Comparison of ENCODE assay signal across 9 mouse cellular contexts in genomic region chr4:137476065-137476760, GRCm38 (mm10). TPM values are rescaled to one million over a fixed set of nuclear protein-coding genes. Genes with fewer than 3 reads are reported as not detected.
DNase-seq lines count a peak whose midpoint lies in the region; ATAC-seq and TF ChIP-seq lines count a peak whose summit lies in the region.
"Had no signal": no experiment of that assay in that cellular context is flagged by ENCODE, and none has a peak within 500 bp of the region (broad histone marks: within the 10 kb centered on the region; RNA-seq: fewer than 3 reads in every experiment).

No protein-coding gene starts in this region.

- no peak for DNase-seq in spleen, adult 2 months (ENCODE audit: low read depth in 1 of 2, low spot score in 2 of 2)
- DNase-seq in spleen, adult 18-20 months, result no peak
- DNase-seq in frontal cortex, postnatal 36 days (ENCODE audit: low spot score in 2 of 2), result peak; percentile 35 to 50
- DNase-seq in hindbrain, embryonic 11.5 days (ENCODE audit: low spot score), result peak; percentile 36
- peak; percentile 56 to 60 for DNase-seq in left cerebral cortex, postnatal 36 days (ENCODE audit: low spot score in 2 of 2)
- DNase-seq in right cerebral cortex, postnatal 36 days (ENCODE audit: low spot score in 2 of 2), result peak; percentile 22 to 36
- DNase-seq in cerebellum, postnatal 36 days, result no peak
- DNase-seq in cerebellum, adult 9-11 months, result no peak

- no peak for ATAC-seq in hindbrain, embryonic 11.5 days (ENCODE audit: low FRiP score)

- no peaks in the 10 kb centered on the region for H3K27me3 ChIP-seq in spleen, adult 2 months (ENCODE audit: control insufficient read depth, insufficient read depth, low read length)
- no peaks in the 10 kb centered on the region for H3K27me3 ChIP-seq in hindbrain, embryonic 11.5 days (ENCODE audit: control insufficient read depth, insufficient read depth, low read length)

- H3K4me3 ChIP-seq in spleen, adult 2 months (ENCODE audit: extremely low read depth, insufficient read depth, insufficient read length), result no peak overlapping the region
- H3K4me3 ChIP-seq in hindbrain, embryonic 11.5 days (ENCODE audit: low read depth, low read length), result no peak overlapping the region

- 0 out of 2 replicates have a peak overlapping the region, but pooled peaks have one; percentile 21 for H3K4me2 ChIP-seq in hindbrain, embryonic 11.5 days (replicated peaks; ENCODE audit: low read depth, low read length)

- H3K9me3 ChIP-seq in hindbrain, embryonic 11.5 days (ENCODE audit: control insufficient read depth, low read length), result no peaks in the 10 kb centered on the region

- no peak overlapping the region for H3K9ac ChIP-seq in hindbrain, embryonic 11.5 days (ENCODE audit: low read depth, low read length)

- intact Hi-C loops in left cerebral cortex, postnatal 36 days (cut with DNase I), result no loop called here

- no peaks in the 10 kb centered on the region for H3K4me1 ChIP-seq in spleen, adult 2 months (ENCODE audit: control insufficient read depth, insufficient read depth, insufficient read length)
- peaks cover 22% of the 10 kb centered on the region for H3K4me1 ChIP-seq in hindbrain, embryonic 11.5 days (replicated peaks; ENCODE audit: control insufficient read depth, insufficient read depth, low read length)

- 66% methylated on average over 10 of the region's 10 CpGs for WGBS in spleen, adult 2 months
- WGBS in hindbrain, embryonic 11.5 days, result 32% methylated on average over 10 of the region's 10 CpGs

- TF ChIP-seq CTCF in spleen, adult 2 months (IDR thresholded peaks at IDR 0.05; ENCODE audit: extremely low read depth, insufficient read depth, insufficient read length, insufficient replicate concordance), result no peak

- H3K36me3 ChIP-seq in spleen, adult 2 months (ENCODE audit: control insufficient read depth, insufficient read depth, low read length), result no peaks in the 10 kb centered on the region
- H3K36me3 ChIP-seq in hindbrain, embryonic 11.5 days (ENCODE audit: control insufficient read depth, insufficient read depth, low read length), result no peaks in the 10 kb centered on the region

- 0 out of 2 replicates have a peak overlapping the region, but pooled peaks have one; percentile 21 for H3K27ac ChIP-seq in spleen, adult 2 months (ENCODE audit: insufficient read depth, low read length)
- H3K27ac ChIP-seq in hindbrain, embryonic 11.5 days (ENCODE audit: low read depth, low read length), result no peak overlapping the region

- no peak for TF ChIP-seq POLR2A in spleen, adult 2 months (IDR thresholded peaks at IDR 0.05; ENCODE audit: low read depth, low read length)

RNA-seq across cellular contexts. Expression of gene Hspg2, which starts 7.6 kb away (rescaled TPM):
- 24.4 and 27.0 TPM in 2 replicates for polyA plus RNA-seq in spleen, adult 2 months (2012; rRNA removed)
- 14.7 and 18.1 TPM in 2 replicates for polyA plus RNA-seq in hindbrain, embryonic 11.5 days (2014; fragmentation: Nextera tagmentation; extraction: Ambion mirVana)
- 1 to 10 TPM; 5.7 to 7.7 TPM for total RNA-seq in left cerebral cortex, postnatal 36 days (2021)

RNA-seq across cellular contexts. Expression of gene 1700013G24Rik, which starts 23.1 kb away (rescaled TPM):
- polyA plus RNA-seq in spleen, adult 2 months (2012; rRNA removed), result not detected in 2 replicates
- not detected in 2 replicates for polyA plus RNA-seq in hindbrain, embryonic 11.5 days (2014; fragmentation: Nextera tagmentation; extraction: Ambion mirVana)
- total RNA-seq in left cerebral cortex, postnatal 36 days (2021), result not detected
- polyA plus RNA-seq: brain, embryonic 14.5 days had no signal

RNA-seq across cellular contexts. Expression of gene Cela3b, which starts 45.9 kb away (rescaled TPM):
- polyA plus RNA-seq in spleen, adult 2 months (2012; rRNA removed), result 6,152 and 8,603 TPM in 2 replicates
- polyA plus RNA-seq in hindbrain, embryonic 11.5 days (2014; fragmentation: Nextera tagmentation; extraction: Ambion mirVana), result not detected in 2 replicates
- not detected for total RNA-seq in left cerebral cortex, postnatal 36 days (2021)
- polyA plus RNA-seq: brain, embryonic 14.5 days had no signal

Comparison
In these comparisons a context has a peak if more than half of its experiments do, and no peak if none do; other contexts are left out.
1. DNase-seq: peak in frontal cortex, postnatal 36 days (2 of 2), hindbrain, embryonic 11.5 days (single experiment), left cerebral cortex, postnatal 36 days (2 of 2) and right cerebral cortex, postnatal 36 days (2 of 2); none in spleen, adult 2 months (0 of 2), spleen, adult 18-20 months (0 of 2), cerebellum, postnatal 36 days (0 of 2) and cerebellum, adult 9-11 months (single experiment).
2. RNA of gene Cela3b, which starts 45.9 kb away (polyA plus RNA-seq): 6,152 to 8,603 TPM in spleen, adult 2 months; not detected in hindbrain, embryonic 11.5 days; every median in the first group is over 1,000 times any median in the second.